Mouse (Mus musculus): ENCODE data around the gene Fzd5. TPM values are rescaled to one million over a fixed set of nuclear protein-coding genes. Genes with fewer than 3 reads are reported as not detected.

Fzd5 gene
- polyA plus RNA-seq, 1 experiment, result 5.3 TPM

- no peak for DNase-seq (ENCODE audit: low spot score)
Measured at GRCm38 (mm10) chr1:64684440-64684839, 53.1 kb downstream of the Fzd5 start.

- no peak for DNase-seq (ENCODE audit: low spot score)
Measured at GRCm38 (mm10) chr1:64683039-64683438, 54.5 kb downstream of the Fzd5 start.

DNA sequence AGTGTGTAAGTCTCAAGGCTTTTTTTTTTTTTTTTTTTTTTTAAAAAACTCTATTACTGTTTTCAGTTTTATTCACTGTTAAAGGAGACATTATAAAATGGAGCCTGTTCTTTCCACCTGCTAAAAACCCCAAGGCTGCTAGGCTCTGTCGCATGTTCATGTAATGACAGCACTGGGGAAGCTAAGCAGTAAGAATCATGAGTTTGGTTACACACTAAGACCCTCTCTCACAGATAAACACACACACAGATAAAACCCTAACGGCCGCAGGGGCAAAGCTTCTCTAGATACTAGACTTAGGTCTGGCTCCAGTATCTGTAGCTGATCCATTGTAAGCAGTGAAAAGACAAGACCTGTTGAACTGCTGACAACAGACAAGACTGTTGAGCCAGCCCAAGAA is 56.1 kb downstream of the Fzd5 start:
- DNase-seq (ENCODE audit: low spot score), result no peak

Other genes with a start within 250 kb of the Fzd5 start
- gene Creb1, start 205.1 kb downstream of the Fzd5 start, polyA plus RNA-seq (2012; rRNA removed), result 9.2 and 12.0 TPM in 2 replicates
- gene Mettl21a, start 120.5 kb downstream of the Fzd5 start, polyA plus RNA-seq (2012; rRNA removed), result 20.3 and 26.7 TPM in 2 replicates
- gene Ccnyl1, start 47.3 kb downstream of the Fzd5 start, polyA plus RNA-seq (2012; rRNA removed), result 21.2 and 25.8 TPM in 2 replicates
- 4.1 and 5.2 TPM in 2 replicates for gene Plekhm3, start 219.1 kb upstream of the Fzd5 start, polyA plus RNA-seq (2012; rRNA removed)